Mouse (Mus musculus) thymus, postnatal 4 days (tissue): ENCODE measurements around the gene Gpx5.

ENCODE experiments used
- DNase-seq: peaks from one replicate; pipeline ENCODE4 v3.0.0; 2021

Gpx5 gene

GRCm38 (mm10) chr13:21292631-21293030 lies at the start of gene Gpx5:
Gene Gpx5 (minus strand): TSS chr13:21292731.
- DNase-seq, result no peak

DNA sequence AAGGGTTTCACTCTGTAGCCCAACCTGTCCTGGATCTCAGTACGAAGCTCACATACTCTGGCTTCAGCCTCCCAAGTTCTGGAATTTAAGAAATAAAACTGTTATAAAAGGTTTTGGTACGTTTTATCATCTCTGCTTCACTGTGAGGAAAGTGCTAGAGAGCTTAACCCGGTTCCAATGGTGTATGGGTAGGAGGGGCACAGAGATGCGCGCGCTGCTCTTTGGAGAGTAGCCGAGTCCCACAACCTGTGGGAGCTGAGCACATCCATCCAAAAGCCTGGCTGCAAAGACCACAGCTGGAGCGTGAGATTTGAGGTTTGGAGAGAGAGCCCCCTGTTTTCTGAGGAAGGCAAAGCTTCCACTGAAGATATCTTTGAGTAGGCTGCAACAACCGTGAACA lies 34.9 kb upstream of the Gpx5 start:
- no peak for DNase-seq

GRCm38 (mm10) chr13:21326657-21327211 lies 34.2 kb upstream of the Gpx5 start:
- peak; percentile 67 for DNase-seq

DNA sequence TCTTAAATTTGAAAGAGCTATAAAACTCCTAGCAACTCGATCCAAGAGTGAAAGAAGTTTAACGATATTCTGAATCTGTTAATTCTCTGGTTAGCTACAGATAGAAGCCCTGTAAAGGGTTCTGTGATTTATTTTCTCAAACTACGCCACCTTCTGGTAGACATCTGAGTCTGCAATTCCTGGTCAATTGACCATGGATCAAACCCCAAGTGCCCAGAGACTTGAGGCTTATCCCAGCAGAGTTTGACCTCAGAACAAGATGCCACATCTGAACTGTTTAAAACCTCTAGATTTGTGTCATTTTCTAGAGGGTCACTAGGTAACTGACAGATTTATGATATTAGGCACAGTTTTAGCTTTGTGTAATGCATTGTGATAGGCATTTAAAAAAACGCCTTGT lies 33.7 kb upstream of the Gpx5 start:
- DNase-seq, result no peak

DNA sequence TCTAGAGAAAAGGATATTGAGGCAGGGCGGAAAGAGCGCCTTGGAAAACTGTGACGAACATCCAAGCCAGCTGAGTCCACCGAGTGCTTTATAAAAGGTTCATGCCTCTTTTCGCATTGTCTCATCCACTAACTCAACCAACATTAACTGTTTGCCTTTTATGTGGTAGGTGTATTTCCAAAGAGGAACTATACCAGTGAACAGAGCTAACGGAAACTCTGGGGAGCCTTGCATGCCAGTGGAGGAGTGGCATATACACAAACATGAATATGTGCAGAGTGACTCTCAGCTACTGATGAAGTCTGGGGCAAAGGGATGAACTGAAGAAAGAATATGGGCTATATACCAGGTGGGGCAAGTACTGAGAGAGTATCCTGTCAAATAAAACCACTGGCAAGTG lies 30.9 kb upstream of the Gpx5 start:
- no peak for DNase-seq

DNA sequence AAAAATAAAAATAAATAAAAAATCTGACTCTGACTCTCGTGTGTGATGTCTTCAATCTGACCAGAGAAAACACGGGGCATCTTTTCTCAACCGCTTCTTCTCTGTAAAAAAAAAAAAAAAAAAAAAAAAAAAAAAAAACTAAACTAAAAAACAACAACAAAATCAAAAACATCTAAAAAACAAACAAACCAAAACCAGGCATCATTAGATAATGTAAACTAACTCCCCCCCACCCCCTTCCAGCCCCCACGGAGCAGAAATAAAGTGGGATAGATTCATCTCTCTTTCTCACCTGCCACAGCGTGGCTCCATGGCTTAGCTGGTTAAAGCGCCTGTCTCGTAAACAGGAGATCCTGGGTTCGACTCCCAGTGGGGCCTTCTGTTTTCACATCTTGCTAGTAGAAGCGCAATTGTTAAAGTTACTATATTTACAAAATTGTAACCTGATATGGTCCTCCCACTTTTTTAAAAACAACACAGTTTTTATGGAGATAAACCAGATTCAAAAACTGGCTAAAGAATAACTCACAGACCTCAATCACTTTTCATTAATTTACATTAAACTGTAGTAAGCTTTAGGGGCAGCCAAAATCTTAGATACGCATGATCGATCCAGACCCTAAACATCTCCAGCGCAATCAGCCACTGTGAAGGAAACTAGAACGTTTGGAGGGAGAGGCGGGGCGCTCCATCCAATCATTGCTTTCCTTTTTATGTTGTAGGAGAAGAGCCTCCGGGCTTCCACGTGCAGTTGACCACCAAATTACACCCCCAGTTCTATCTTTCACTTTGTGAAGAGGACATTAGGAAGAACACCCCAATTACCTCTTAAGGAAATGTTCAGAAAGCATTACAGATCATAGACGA lies 30.2 kb upstream of the Gpx5 start:
- DNase-seq, result peak; percentile 19

DNA sequence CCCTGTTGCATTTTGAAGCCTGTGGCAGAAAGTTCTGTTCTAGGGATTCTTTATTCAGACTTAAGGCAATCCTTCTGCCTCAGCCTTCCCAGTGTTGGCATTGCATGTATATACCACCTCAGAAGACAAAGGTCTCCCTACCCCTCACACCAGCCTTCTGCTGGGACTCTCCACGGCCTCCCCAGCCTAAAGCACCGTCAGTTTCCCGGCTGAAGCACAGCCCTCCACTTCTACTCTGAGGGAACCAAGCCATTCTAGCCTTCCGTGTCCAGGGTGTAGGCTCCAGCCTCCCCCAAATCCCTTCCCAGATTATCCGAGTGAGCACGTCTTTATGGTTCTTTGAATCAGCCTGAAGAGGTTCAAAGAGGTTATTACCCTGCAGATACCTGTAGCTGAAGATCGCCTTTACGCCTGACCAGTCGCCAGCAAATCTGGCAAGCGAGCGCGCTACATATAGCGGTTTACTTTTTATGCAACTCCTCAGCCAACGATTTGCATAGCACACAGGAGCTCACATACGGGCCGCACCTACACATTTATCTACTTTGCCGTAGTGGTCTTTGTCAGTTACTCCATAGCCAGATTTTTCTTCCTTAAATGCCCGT lies 29.5 kb upstream of the Gpx5 start:
- no peak for DNase-seq

- DNase-seq, result no peak
These were observed 27.7 kb upstream of the Gpx5 start for GRCm38 (mm10) chr13:21320262-21320661.

DNA sequence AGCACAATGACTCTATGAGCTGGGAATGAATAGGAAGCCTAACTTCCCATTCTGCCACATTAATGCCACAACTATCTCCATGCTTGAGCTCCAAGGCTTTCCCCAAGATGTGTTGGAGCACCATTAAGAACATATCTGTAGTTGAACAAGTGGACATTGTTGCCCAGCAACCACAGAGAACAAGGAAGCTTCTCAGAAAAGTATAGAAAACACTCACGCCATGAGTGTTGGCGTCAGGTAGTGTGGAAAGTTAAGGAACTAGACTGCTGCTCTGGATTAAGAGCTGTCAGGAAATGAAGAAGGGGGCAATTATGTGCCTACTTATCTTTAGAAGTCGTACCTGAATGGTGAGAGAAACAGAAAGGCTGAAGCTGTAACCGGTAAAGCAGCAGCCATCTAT lies 21.4 kb upstream of the Gpx5 start:
- DNase-seq, result no peak

- no peak for DNase-seq
These were observed 20.3 kb upstream of the Gpx5 start for GRCm38 (mm10) chr13:21312854-21313253.

DNA sequence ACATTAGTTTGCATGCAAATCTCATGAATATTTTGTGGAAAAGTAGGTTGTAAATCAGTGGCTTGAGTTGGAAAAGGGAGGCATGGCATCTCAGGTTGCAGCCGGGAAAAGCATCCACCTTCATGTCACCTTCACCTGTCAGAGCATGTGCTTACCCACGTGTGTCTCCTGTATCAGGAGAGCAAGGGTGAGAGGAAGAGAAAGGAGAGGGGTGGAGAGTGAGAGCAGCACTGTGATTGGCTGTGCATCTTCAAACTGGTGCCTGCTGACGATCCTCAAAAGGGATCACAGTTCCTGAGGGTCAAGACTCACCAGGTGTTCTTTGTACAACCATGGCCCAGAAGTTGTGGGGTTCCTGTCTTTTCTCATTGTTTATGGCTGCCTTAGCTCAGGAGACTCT lies 19.4 kb upstream of the Gpx5 start, which contains the start of gene Gpx6:
Gpx6 (plus strand) TSS at position 200 of the 400 bp plus-strand sequence.
- no peak for DNase-seq

DNA sequence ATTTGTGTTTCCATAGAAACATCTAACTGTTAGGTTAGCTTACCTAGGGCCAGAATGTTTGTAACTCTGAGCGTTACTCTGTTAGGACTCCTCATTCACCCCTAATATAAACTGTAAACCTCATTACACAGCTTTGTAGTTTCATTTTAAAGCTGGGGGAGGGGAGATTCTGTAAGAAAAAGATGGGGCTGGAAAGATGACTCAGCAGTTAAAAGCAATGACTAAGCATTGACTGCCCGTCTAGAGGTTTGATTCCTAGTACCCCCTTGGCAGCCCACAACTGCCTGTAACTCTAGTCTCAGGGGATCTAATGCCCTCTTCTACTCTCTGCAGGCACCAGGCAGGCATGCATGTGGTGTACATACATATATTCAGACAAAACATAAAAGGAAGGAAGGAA lies 17.3 kb upstream of the Gpx5 start:
- DNase-seq, result no peak

GRCm38 (mm10) chr13:21304483-21305066 lies 12.0 kb upstream of the Gpx5 start:
- DNase-seq, result no peak

GRCm38 (mm10) chr13:21298557-21298956 lies 6.0 kb upstream of the Gpx5 start:
- no peak for DNase-seq

- peak; percentile 69 for DNase-seq
These were observed 13.0 kb downstream of the Gpx5 start for GRCm38 (mm10) chr13:21279559-21279958.

GRCm38 (mm10) chr13:21279076-21279475 lies 13.5 kb downstream of the Gpx5 start:
- DNase-seq, result no peak

- peak; percentile 12 for DNase-seq
These were observed 16.0 kb downstream of the Gpx5 start for GRCm38 (mm10) chr13:21276551-21276950.

GRCm38 (mm10) chr13:21275815-21276550 lies 16.5 kb downstream of the Gpx5 start:
- DNase-seq, result peak; percentile 40

- no peak for DNase-seq
These were observed 17.3 kb downstream of the Gpx5 start for GRCm38 (mm10) chr13:21275021-21275814.

GRCm38 (mm10) chr13:21268262-21268661 lies 24.3 kb downstream of the Gpx5 start:
- no peak for DNase-seq

GRCm38 (mm10) chr13:21267541-21267940 lies 25.0 kb downstream of the Gpx5 start:
- no peak for DNase-seq

DNA sequence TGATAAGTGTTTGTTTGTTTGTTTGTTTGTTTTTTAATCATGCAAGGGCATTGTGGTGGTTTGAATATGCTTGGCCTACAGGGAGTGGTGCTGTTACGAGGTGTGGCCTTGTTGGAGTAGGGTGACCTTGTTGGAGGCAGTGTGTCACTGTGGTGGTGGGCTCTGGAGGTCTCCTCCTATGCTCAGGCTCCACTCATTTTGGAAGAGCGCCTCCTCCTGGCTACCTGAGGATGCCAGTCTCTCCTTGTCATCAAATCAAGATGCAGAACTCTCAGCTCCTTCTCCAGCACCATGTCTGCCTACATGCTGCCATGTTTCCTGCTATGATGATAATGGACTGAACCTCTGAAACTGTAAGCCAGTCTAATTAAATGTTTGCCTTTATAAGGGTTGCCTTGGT lies 26.8 kb downstream of the Gpx5 start:
- DNase-seq, result no peak
